Mouse (Mus musculus): ENCODE data around the gene Sostdc1. TPM values are rescaled to one million over a fixed set of nuclear protein-coding genes. Genes with fewer than 3 reads are reported as not detected.

Sostdc1 gene
- total RNA-seq (2021) (under 1 TPM; 0.52 to 0.69 TPM), polyA plus RNA-seq (2012; rRNA removed) (0.17 and 0.64 TPM in 2 replicates)
- long read RNA-seq, result 0 reads

- DNase-seq, result no peak
Observed at GRCm38 (mm10) chr12:36313916-36314315, at the start of gene Sostdc1. Gene Sostdc1, plus strand, starts transcription at chr12:36314139.

GRCm38 (mm10) chr12:36267670-36268246 is 46.2 kb upstream of the Sostdc1 start:
- DNase-seq, result no peak

GRCm38 (mm10) chr12:36274823-36275222 is 39.1 kb upstream of the Sostdc1 start:
- no peak for DNase-seq

- DNase-seq, result no peak
Observed at GRCm38 (mm10) chr12:36289634-36290033, 24.3 kb upstream of the Sostdc1 start.

- no peak for DNase-seq
Observed at GRCm38 (mm10) chr12:36290465-36290864, 23.5 kb upstream of the Sostdc1 start.

- no peak for DNase-seq
Observed at GRCm38 (mm10) chr12:36291346-36291745, 22.6 kb upstream of the Sostdc1 start.

GRCm38 (mm10) chr12:36302326-36302725 is 11.6 kb upstream of the Sostdc1 start:
- DNase-seq, result no peak

GRCm38 (mm10) chr12:36302905-36303642 is 10.9 kb upstream of the Sostdc1 start:
- DNase-seq, result no peak

- no peak for DNase-seq
Observed at GRCm38 (mm10) chr12:36308737-36309420, 5.1 kb upstream of the Sostdc1 start.

- no peak for DNase-seq
Observed at GRCm38 (mm10) chr12:36313015-36313414, 924 bp upstream of the Sostdc1 start.

GRCm38 (mm10) chr12:36314446-36314845 is 507 bp downstream of the Sostdc1 start:
- DNase-seq, result no peak

GRCm38 (mm10) chr12:36315527-36315926 is 1.6 kb downstream of the Sostdc1 start:
- DNase-seq, result no peak

GRCm38 (mm10) chr12:36316056-36316455 is 2.1 kb downstream of the Sostdc1 start:
- DNase-seq, result no peak

- peak; percentile 18 for DNase-seq
Observed at GRCm38 (mm10) chr12:36317036-36317819, 3.3 kb downstream of the Sostdc1 start.

- DNase-seq, result no peak
Observed at GRCm38 (mm10) chr12:36317820-36318135, 3.8 kb downstream of the Sostdc1 start.

- no peak for DNase-seq
Observed at GRCm38 (mm10) chr12:36326101-36326521, 12.2 kb downstream of the Sostdc1 start.

GRCm38 (mm10) chr12:36332676-36333075 is 18.7 kb downstream of the Sostdc1 start:
- no peak for DNase-seq

GRCm38 (mm10) chr12:36333837-36334281 is 19.9 kb downstream of the Sostdc1 start:
- no peak for DNase-seq

- DNase-seq, result no peak
Observed at GRCm38 (mm10) chr12:36344131-36344530, 30.2 kb downstream of the Sostdc1 start.

GRCm38 (mm10) chr12:36360064-36360463 is 46.1 kb downstream of the Sostdc1 start:
- DNase-seq, result no peak

GRCm38 (mm10) chr12:36360693-36361092 is 46.8 kb downstream of the Sostdc1 start:
- no peak for DNase-seq

- no peak for DNase-seq
Observed at GRCm38 (mm10) chr12:36364013-36364412, 50.1 kb downstream of the Sostdc1 start.

All from adrenal gland, adult 2 months (tissue).